Mouse (Mus musculus): ENCODE results near the gene Slc8a1.

Gene Slc8a1

GRCm38 (mm10) chr17:81554052-81554734 lies 184.0 kb downstream of the Slc8a1 start:
- no peak for DNase-seq

- no peak for DNase-seq
Observed at GRCm38 (mm10) chr17:81551856-81552635, 186.1 kb downstream of the Slc8a1 start.

GRCm38 (mm10) chr17:81550864-81551263 lies 187.3 kb downstream of the Slc8a1 start:
- no peak for DNase-seq

- DNase-seq, result no peak
Observed at GRCm38 (mm10) chr17:81548016-81548415, 190.2 kb downstream of the Slc8a1 start.

GRCm38 (mm10) chr17:81546525-81546924 lies 191.7 kb downstream of the Slc8a1 start:
- DNase-seq, result no peak

GRCm38 (mm10) chr17:81546012-81546411 lies 192.2 kb downstream of the Slc8a1 start:
- DNase-seq, result no peak

- no peak for DNase-seq
Observed at GRCm38 (mm10) chr17:81544926-81545325, 193.3 kb downstream of the Slc8a1 start.

GRCm38 (mm10) chr17:81542313-81543185 lies 195.6 kb downstream of the Slc8a1 start:
- DNase-seq, result no peak

GRCm38 (mm10) chr17:81538163-81539160 lies 199.7 kb downstream of the Slc8a1 start:
- no peak for DNase-seq

- no peak for DNase-seq
Observed at GRCm38 (mm10) chr17:81536093-81536492, 202.1 kb downstream of the Slc8a1 start.

GRCm38 (mm10) chr17:81529849-81530248 lies 208.3 kb downstream of the Slc8a1 start:
- no peak for DNase-seq

GRCm38 (mm10) chr17:81528940-81529339 lies 209.2 kb downstream of the Slc8a1 start:
- DNase-seq, result no peak

GRCm38 (mm10) chr17:81526463-81526862 lies 211.7 kb downstream of the Slc8a1 start:
- no peak for DNase-seq

GRCm38 (mm10) chr17:81524826-81525225 lies 213.4 kb downstream of the Slc8a1 start:
- no peak for DNase-seq

GRCm38 (mm10) chr17:81523943-81524342 lies 214.2 kb downstream of the Slc8a1 start:
- DNase-seq, result no peak

GRCm38 (mm10) chr17:81518316-81519025 lies 219.7 kb downstream of the Slc8a1 start:
- DNase-seq, result no peak

GRCm38 (mm10) chr17:81516155-81516554 lies 222.0 kb downstream of the Slc8a1 start:
- no peak for DNase-seq

GRCm38 (mm10) chr17:81514022-81514421 lies 224.2 kb downstream of the Slc8a1 start:
- DNase-seq, result no peak

GRCm38 (mm10) chr17:81513368-81513958 lies 224.7 kb downstream of the Slc8a1 start:
- DNase-seq, result no peak

- no peak for DNase-seq
Observed at GRCm38 (mm10) chr17:81505162-81505685, 233.0 kb downstream of the Slc8a1 start.

GRCm38 (mm10) chr17:81504040-81504439 lies 234.1 kb downstream of the Slc8a1 start:
- no peak for DNase-seq

All from spleen, adult 18-20 months (tissue).